Mouse (Mus musculus): ENCODE measurements around the gene C1galt1c1. TPM values are rescaled to one million over a fixed set of nuclear protein-coding genes. Genes with fewer than 3 reads are reported as not detected.

The C1galt1c1 gene
- total RNA-seq, 2 experiments from 2014 or later, result 16.0 to 17.3 TPM

Other genes with a start within 250 kb of the C1galt1c1 start
- 10 to 100 TPM; 51.0 to 59.0 TPM for gene Lamp2, start 178.6 kb downstream of the C1galt1c1 start, total RNA-seq (2021)
- gene Cul4b, start 58.9 kb downstream of the C1galt1c1 start, total RNA-seq (2021), result 10 to 100 TPM; 38.7 to 40.2 TPM
- 10 to 100 TPM; 80.7 to 90.5 TPM for gene Mcts1, start 34.5 kb downstream of the C1galt1c1 start, total RNA-seq (2021)
- not detected for gene 6030498E09Rik, start 137.6 kb upstream of the C1galt1c1 start, total RNA-seq (2021)